Mouse (Mus musculus): ENCODE results near the gene Toe1. TPM values are rescaled to one million over a fixed set of nuclear protein-coding genes. Genes with fewer than 3 reads are reported as not detected.
"Not testable (repeated sequence)": the region's sequence is repeated elsewhere in the genome, so short reads cannot be mapped to it uniquely, and the experiment has no call there.

The Toe1 gene
- total RNA-seq (2015; ENCODE audit: low replicate concordance): 4.6 and 6.8 TPM in 2 replicates
- 4.1 and 27.0 TPM in 2 replicates for total RNA-seq (2017; ENCODE audit: low replicate concordance)

- peak; percentile 97 for ATAC-seq (replicated peaks; ENCODE audit: low FRiP score, poor library complexity, severe bottlenecking)
These were observed at the start of gene Toe1, which contains the start of gene Mutyh for GRCm38 (mm10) chr4:116807197-116808129. Gene Toe1 (minus strand): TSS chr4:116807640. Gene Mutyh (plus strand): TSS chr4:116807723.

GRCm38 (mm10) chr4:116857203-116857602 lies 49.8 kb upstream of the Toe1 start:
- ATAC-seq (replicated peaks; ENCODE audit: low FRiP score, poor library complexity, severe bottlenecking): no peak

GRCm38 (mm10) chr4:116854286-116854685 lies 46.8 kb upstream of the Toe1 start:
- ATAC-seq (replicated peaks; ENCODE audit: low FRiP score, poor library complexity, severe bottlenecking): no peak

- no peak for ATAC-seq (replicated peaks; ENCODE audit: low FRiP score, poor library complexity, severe bottlenecking)
These were observed 42.5 kb upstream of the Toe1 start for GRCm38 (mm10) chr4:116849901-116850300.

GRCm38 (mm10) chr4:116844324-116844723 lies 36.9 kb upstream of the Toe1 start:
- ATAC-seq (replicated peaks; ENCODE audit: low FRiP score, poor library complexity, severe bottlenecking): no peak

GRCm38 (mm10) chr4:116840841-116841240 lies 33.4 kb upstream of the Toe1 start:
- no peak for ATAC-seq (replicated peaks; ENCODE audit: low FRiP score, poor library complexity, severe bottlenecking)

- ATAC-seq (replicated peaks; ENCODE audit: low FRiP score, poor library complexity, severe bottlenecking): not testable (repeated sequence)
These were observed 32.7 kb upstream of the Toe1 start for GRCm38 (mm10) chr4:116840096-116840495.

- no peak for ATAC-seq (replicated peaks; ENCODE audit: low FRiP score, poor library complexity, severe bottlenecking)
These were observed 31.6 kb upstream of the Toe1 start for GRCm38 (mm10) chr4:116838999-116839398.

GRCm38 (mm10) chr4:116830070-116830368 lies 22.6 kb upstream of the Toe1 start:
- no peak for ATAC-seq (replicated peaks; ENCODE audit: low FRiP score, poor library complexity, severe bottlenecking)

- no peak for ATAC-seq (replicated peaks; ENCODE audit: low FRiP score, poor library complexity, severe bottlenecking)
These were observed 22.1 kb upstream of the Toe1 start for GRCm38 (mm10) chr4:116829364-116830069.

- ATAC-seq (replicated peaks; ENCODE audit: low FRiP score, poor library complexity, severe bottlenecking): 0 out of 2 replicates have a peak, but pooled peaks have one; percentile 60
These were observed 20.4 kb upstream of the Toe1 start for GRCm38 (mm10) chr4:116827819-116828218.

GRCm38 (mm10) chr4:116824541-116825004 lies 17.1 kb upstream of the Toe1 start:
- ATAC-seq (replicated peaks; ENCODE audit: low FRiP score, poor library complexity, severe bottlenecking): peak; percentile 48

GRCm38 (mm10) chr4:116821694-116822016 lies 14.2 kb upstream of the Toe1 start, which contains the start of gene Hpdl:
Gene Hpdl (minus strand): TSS chr4:116821707.
- no peak for ATAC-seq (replicated peaks; ENCODE audit: low FRiP score, poor library complexity, severe bottlenecking)

- ATAC-seq (replicated peaks; ENCODE audit: low FRiP score, poor library complexity, severe bottlenecking): peak; percentile 86
These were observed 13.7 kb upstream of the Toe1 start for GRCm38 (mm10) chr4:116820902-116821693.

GRCm38 (mm10) chr4:116819968-116820901 lies 12.8 kb upstream of the Toe1 start:
- no peak for ATAC-seq (replicated peaks; ENCODE audit: low FRiP score, poor library complexity, severe bottlenecking)

- no peak for ATAC-seq (replicated peaks; ENCODE audit: low FRiP score, poor library complexity, severe bottlenecking)
These were observed 10.0 kb upstream of the Toe1 start for GRCm38 (mm10) chr4:116817486-116817885.

GRCm38 (mm10) chr4:116815276-116815675 lies 7.8 kb upstream of the Toe1 start:
- no peak for ATAC-seq (replicated peaks; ENCODE audit: low FRiP score, poor library complexity, severe bottlenecking)

- no peak for ATAC-seq (replicated peaks; ENCODE audit: low FRiP score, poor library complexity, severe bottlenecking)
These were observed 3.6 kb upstream of the Toe1 start for GRCm38 (mm10) chr4:116811012-116811411.

- ATAC-seq (replicated peaks; ENCODE audit: low FRiP score, poor library complexity, severe bottlenecking): 0 out of 2 replicates have a peak, but pooled peaks have one; percentile 51
These were observed 7.5 kb downstream of the Toe1 start for GRCm38 (mm10) chr4:116799901-116800300.
